Comparison of ENCODE assay signal across 20 mouse cellular contexts in the genomic region with DNA sequence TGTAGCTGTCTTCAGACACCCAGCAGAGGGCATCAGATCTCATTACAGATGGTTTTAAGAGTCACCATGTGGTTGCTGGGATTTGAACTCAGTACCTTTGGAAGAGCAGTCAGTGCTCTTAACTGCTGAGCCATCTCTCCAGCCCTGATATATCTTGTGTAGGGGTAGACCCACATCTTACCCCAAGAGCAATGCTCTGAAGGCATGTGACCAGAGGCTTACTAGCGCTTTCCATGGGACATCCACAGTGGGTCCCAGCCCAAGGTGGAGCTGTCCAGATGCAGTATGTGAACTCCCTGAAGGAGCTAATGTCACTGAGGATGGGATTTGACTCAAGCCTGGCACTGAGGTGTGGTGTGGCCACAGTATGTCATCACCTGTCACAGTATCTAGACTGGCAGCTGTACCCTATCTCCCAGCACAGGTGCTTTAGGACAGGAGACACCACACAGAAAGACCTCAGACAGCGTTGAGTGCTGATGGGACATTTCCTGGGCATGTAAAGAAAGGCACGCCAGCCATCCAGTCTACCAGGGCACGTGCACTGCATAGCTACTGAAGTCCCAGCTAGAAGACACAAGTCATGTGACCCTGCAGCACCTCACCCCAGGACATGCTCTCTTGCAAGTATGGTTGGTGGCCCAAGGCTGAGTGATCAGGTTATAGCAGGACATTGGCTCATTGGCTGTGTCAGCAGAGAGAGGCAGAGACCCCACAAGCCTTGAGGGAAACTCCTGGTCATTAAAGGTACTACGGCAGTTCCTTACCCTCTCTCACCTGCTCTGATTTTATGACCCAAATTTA. TPM values are rescaled to one million over a fixed set of nuclear protein-coding genes. Genes with fewer than 3 reads are reported as not detected.
DNase-seq lines count a peak whose midpoint lies in the region; ATAC-seq and TF ChIP-seq lines count a peak whose summit lies in the region.
"Had no signal": no experiment of that assay in that cellular context is flagged by ENCODE, and none has a peak within 500 bp of the region (broad histone marks: within the 10 kb centered on the region; RNA-seq: fewer than 3 reads in every experiment).

No protein-coding gene starts in this region.

- no peak for TF ChIP-seq CTCF in forebrain, postnatal 0 days (IDR thresholded peaks at IDR 0.05; ENCODE audit: low read depth)

- peak; percentile 18; the same call in 1 of the 2 replicates for ATAC-seq in forebrain, postnatal 0 days
- no peak for ATAC-seq in forebrain, embryonic 16.5 days
- ATAC-seq in limb, embryonic 11.5 days (ENCODE audit: insufficient number of reproducible peaks, low FRiP score, low TSS enrichment, low read depth): 0 out of 2 replicates have a peak, but pooled peaks have one; percentile 31
- peak; percentile 48; the same call in 1 of the 2 replicates for ATAC-seq in embryonic facial prominence, embryonic 13.5 days (ENCODE audit: insufficient number of reproducible peaks, insufficient read depth, low FRiP score, low TSS enrichment, low read depth)
- peak; percentile 44 for ATAC-seq in megakaryocyte progenitor cell, adult 5-6 weeks (replicated peaks; ENCODE audit: poor library complexity)
- ATAC-seq: activated CD4-positive, CD25-positive, alpha-beta regulatory T cell, adult 4 months; forebrain, embryonic 13.5 days; hindbrain, embryonic 16.5 days; lung, postnatal 0 days; midbrain, embryonic 16.5 days had no signal

- H3K9me3 ChIP-seq in forebrain, postnatal 0 days (ENCODE audit: low read length): no peaks in the 10 kb centered on the region
- H3K9me3 ChIP-seq in forebrain, embryonic 16.5 days (ENCODE audit: control insufficient read depth, low read length): no peaks in the 10 kb centered on the region
- H3K9me3 ChIP-seq in limb, embryonic 11.5 days (ENCODE audit: control insufficient read depth, low read length): no peaks in the 10 kb centered on the region
- H3K9me3 ChIP-seq in limb, embryonic 10.5 days (replicated peaks): no peaks in the 10 kb centered on the region
- H3K9me3 ChIP-seq in embryonic facial prominence, embryonic 13.5 days: no peaks in the 10 kb centered on the region
- H3K9me3 ChIP-seq: forebrain, embryonic 13.5 days; G1E; heart, embryonic 15.5 days had no signal

- WGBS in forebrain, postnatal 0 days: 97% methylated on average over 5 of the region's 5 CpGs
- WGBS in forebrain, embryonic 16.5 days: 93% methylated on average over 5 of the region's 5 CpGs
- WGBS in limb, embryonic 11.5 days: 91% methylated on average over 5 of the region's 5 CpGs
- WGBS in limb, embryonic 10.5 days: 95% methylated on average over 5 of the region's 5 CpGs
- whole genome bisulfite sequencing in embryonic facial prominence, embryonic 13.5 days: 91% methylated on average over 5 of the region's 5 CpGs

- H3K27me3 ChIP-seq in forebrain, postnatal 0 days (ENCODE audit: insufficient read depth, low read length): no peaks in the 10 kb centered on the region
- H3K27me3 ChIP-seq in forebrain, embryonic 16.5 days (replicated peaks; ENCODE audit: control insufficient read depth, insufficient read depth, low read length): no peaks in the 10 kb centered on the region
- no peaks in the 10 kb centered on the region for H3K27me3 ChIP-seq in limb, embryonic 11.5 days (ENCODE audit: control insufficient read depth, insufficient read depth, low read length)
- H3K27me3 ChIP-seq in limb, embryonic 10.5 days (ENCODE audit: low read depth, poor library complexity, severe bottlenecking): no peaks in the 10 kb centered on the region
- H3K27me3 ChIP-seq in embryonic facial prominence, embryonic 13.5 days: no peaks in the 10 kb centered on the region
- H3K27me3 ChIP-seq: forebrain, embryonic 13.5 days; heart, embryonic 15.5 days had no signal

- no peaks in the 10 kb centered on the region for H3K4me1 ChIP-seq in forebrain, postnatal 0 days (ENCODE audit: insufficient read depth)
- H3K4me1 ChIP-seq in forebrain, embryonic 16.5 days (replicated peaks; ENCODE audit: control insufficient read depth, insufficient read depth, low read length): no peaks in the 10 kb centered on the region
- no peaks in the 10 kb centered on the region for H3K4me1 ChIP-seq in limb, embryonic 11.5 days (ENCODE audit: control insufficient read depth, insufficient read depth, low read length)
- H3K4me1 ChIP-seq in limb, embryonic 10.5 days: no peaks in the 10 kb centered on the region
- no peaks in the 10 kb centered on the region for H3K4me1 ChIP-seq in embryonic facial prominence, embryonic 13.5 days
- H3K4me1 ChIP-seq: forebrain, embryonic 13.5 days; heart, embryonic 15.5 days had no signal

- no peak overlapping the region for H3K4me3 ChIP-seq in forebrain, postnatal 0 days (ENCODE audit: low read depth, low read length)
- no peak overlapping the region for H3K4me3 ChIP-seq in forebrain, embryonic 16.5 days (replicated peaks; ENCODE audit: low read length)
- no peak overlapping the region for H3K4me3 ChIP-seq in limb, embryonic 11.5 days (ENCODE audit: low read depth, low read length)
- H3K4me3 ChIP-seq in limb, embryonic 10.5 days: no peak overlapping the region
- H3K4me3 ChIP-seq in embryonic facial prominence, embryonic 13.5 days: no peak overlapping the region
- H3K4me3 ChIP-seq: forebrain, embryonic 13.5 days; heart, embryonic 15.5 days; layer of hippocampus, adult 2 months had no signal

- no peak overlapping the region for H3K4me2 ChIP-seq in forebrain, postnatal 0 days (ENCODE audit: low read depth)
- no peak overlapping the region for H3K4me2 ChIP-seq in forebrain, embryonic 16.5 days (ENCODE audit: low read length)
- H3K4me2 ChIP-seq in limb, embryonic 11.5 days (ENCODE audit: low read depth, severe bottlenecking): no peak overlapping the region
- no peak overlapping the region for H3K4me2 ChIP-seq in embryonic facial prominence, embryonic 13.5 days
- H3K4me2 ChIP-seq: forebrain, embryonic 13.5 days; heart, embryonic 15.5 days had no signal

- H3K27ac ChIP-seq in forebrain, postnatal 0 days (ENCODE audit: low read depth, low read length): no peak overlapping the region
- no peak overlapping the region for H3K27ac ChIP-seq in forebrain, embryonic 16.5 days (ENCODE audit: low read length)
- no peak overlapping the region for H3K27ac ChIP-seq in limb, embryonic 11.5 days (replicated peaks; ENCODE audit: low read depth, low read length)
- no peak overlapping the region for H3K27ac ChIP-seq in limb, embryonic 10.5 days
- H3K27ac ChIP-seq in embryonic facial prominence, embryonic 13.5 days: no peak overlapping the region
- H3K27ac ChIP-seq: forebrain, embryonic 13.5 days; heart, embryonic 15.5 days; layer of hippocampus, adult 2 months had no signal

- no peak for DNase-seq in forebrain, postnatal 0 days
- no peak for DNase-seq in limb, embryonic 11.5 days (ENCODE audit: low spot score)
- DNase-seq in limb, embryonic 10.5 days (ENCODE audit: low spot score): no peak
- DNase-seq in ovary, postnatal 36 days (ENCODE audit: low spot score): no peak
- DNase-seq in right cerebral cortex, postnatal 14 days: no peak
- DNase-seq: cerebellum, adult 9-11 months; gastrocnemius, postnatal 14 days; thymus, postnatal 25 days had no signal

- H3K36me3 ChIP-seq in forebrain, postnatal 0 days (ENCODE audit: insufficient read depth): peaks cover 56% of the 10 kb centered on the region
- H3K36me3 ChIP-seq in forebrain, embryonic 16.5 days (ENCODE audit: control insufficient read depth, insufficient read depth): peaks cover 46% of the 10 kb centered on the region
- H3K36me3 ChIP-seq in limb, embryonic 11.5 days (ENCODE audit: control insufficient read depth, insufficient read depth, low read length): peaks cover 38% of the 10 kb centered on the region
- peaks cover 61% of the 10 kb centered on the region for H3K36me3 ChIP-seq in limb, embryonic 10.5 days
- peaks cover 60% of the 10 kb centered on the region for H3K36me3 ChIP-seq in embryonic facial prominence, embryonic 13.5 days

- no peak overlapping the region for H3K9ac ChIP-seq in forebrain, postnatal 0 days
- H3K9ac ChIP-seq in forebrain, embryonic 16.5 days (replicated peaks; ENCODE audit: low read depth, low read length): no peak overlapping the region
- H3K9ac ChIP-seq in limb, embryonic 11.5 days (ENCODE audit: low read length): no peak overlapping the region
- H3K9ac ChIP-seq in embryonic facial prominence, embryonic 13.5 days: no peak overlapping the region
- H3K9ac ChIP-seq: forebrain, embryonic 13.5 days; heart, embryonic 15.5 days had no signal

RNA-seq across cellular contexts. Expression of a gene that starts 9.4 kb away (rescaled TPM):
- total RNA-seq in forebrain, postnatal 0 days (2014; rRNA removed): 18.6 and 20.2 TPM in 2 replicates
- polyA plus RNA-seq in forebrain, postnatal 0 days (2015; fragmentation: Nextera tagmentation; extraction: Ambion mirVana): 16.3 and 22.3 TPM in 2 replicates
- 8.7 and 12.9 TPM in 2 replicates for polyA plus RNA-seq in forebrain, embryonic 16.5 days (2015; fragmentation: Nextera tagmentation; extraction: Ambion mirVana)
- polyA plus RNA-seq in limb, embryonic 11.5 days (2014; fragmentation: Nextera tagmentation; extraction: Ambion mirVana): 1.5 and 3.8 TPM in 2 replicates
- 1.9 and 2.3 TPM in 2 replicates for polyA plus RNA-seq in limb, embryonic 10.5 days (2016; fragmentation: Nextera tagmentation; extraction: Ambion mirVana)
- polyA plus RNA-seq in embryonic facial prominence, embryonic 13.5 days (2015; fragmentation: Nextera tagmentation; extraction: Ambion mirVana): 2.9 and 4.3 TPM in 2 replicates
- total RNA-seq in megakaryocyte progenitor cell, adult 5-6 weeks (2015): not detected in 2 replicates
- 0.14 TPM in 1 of 2 replicates, not detected in the other for total RNA-seq in megakaryocyte progenitor cell, adult 5-6 weeks (2017)
- polyA plus RNA-seq: G1E had no signal

RNA-seq across cellular contexts. Expression of a gene that starts 12.3 kb away (rescaled TPM):
- 86.4 and 102 TPM in 2 replicates for total RNA-seq in forebrain, postnatal 0 days (2014; rRNA removed)
- polyA plus RNA-seq in forebrain, postnatal 0 days (2015; fragmentation: Nextera tagmentation; extraction: Ambion mirVana): 264 and 273 TPM in 2 replicates
- 266 and 267 TPM in 2 replicates for polyA plus RNA-seq in forebrain, embryonic 16.5 days (2015; fragmentation: Nextera tagmentation; extraction: Ambion mirVana)
- polyA plus RNA-seq in limb, embryonic 11.5 days (2014; fragmentation: Nextera tagmentation; extraction: Ambion mirVana): 230 and 242 TPM in 2 replicates
- polyA plus RNA-seq in limb, embryonic 10.5 days (2016; fragmentation: Nextera tagmentation; extraction: Ambion mirVana): 473 and 525 TPM in 2 replicates
- 349 and 362 TPM in 2 replicates for polyA plus RNA-seq in embryonic facial prominence, embryonic 13.5 days (2015; fragmentation: Nextera tagmentation; extraction: Ambion mirVana)
- 77.1 and 82.0 TPM in 2 replicates for total RNA-seq in megakaryocyte progenitor cell, adult 5-6 weeks (2015)
- total RNA-seq in megakaryocyte progenitor cell, adult 5-6 weeks (2017): 286 and 323 TPM in 2 replicates

RNA-seq across cellular contexts. Expression of a gene that starts 31.2 kb away (rescaled TPM):
- not detected in 2 replicates for total RNA-seq in forebrain, postnatal 0 days (2014; rRNA removed)
- 0.28 TPM in 1 of 2 replicates, not detected in the other for polyA plus RNA-seq in forebrain, postnatal 0 days (2015; fragmentation: Nextera tagmentation; extraction: Ambion mirVana)
- not detected in 2 replicates for polyA plus RNA-seq in forebrain, embryonic 16.5 days (2015; fragmentation: Nextera tagmentation; extraction: Ambion mirVana)
- polyA plus RNA-seq in limb, embryonic 11.5 days (2014; fragmentation: Nextera tagmentation; extraction: Ambion mirVana): not detected in 2 replicates
- polyA plus RNA-seq in limb, embryonic 10.5 days (2016; fragmentation: Nextera tagmentation; extraction: Ambion mirVana): not detected in 2 replicates
- 1.9 TPM in 1 of 2 replicates, not detected in the other for polyA plus RNA-seq in embryonic facial prominence, embryonic 13.5 days (2015; fragmentation: Nextera tagmentation; extraction: Ambion mirVana)
- not detected in 2 replicates for total RNA-seq in megakaryocyte progenitor cell, adult 5-6 weeks (2015)
- total RNA-seq in megakaryocyte progenitor cell, adult 5-6 weeks (2017): not detected in 2 replicates
- total RNA-seq: G1E; gastrocnemius, postnatal 14 days; left cerebral cortex, postnatal 25 days had no signal
- polyA plus RNA-seq: activated CD4-positive, CD25-positive, alpha-beta regulatory T cell, adult 4 months; forebrain, embryonic 13.5 days; G1E; heart, embryonic 15.5 days had no signal
